Mouse (Mus musculus): ENCODE results near the gene Gm6205.
"Not testable (repeated sequence)": the region's sequence is repeated elsewhere in the genome, so short reads cannot be mapped to it uniquely, and the experiment has no call there.

The Gm6205 gene

DNA sequence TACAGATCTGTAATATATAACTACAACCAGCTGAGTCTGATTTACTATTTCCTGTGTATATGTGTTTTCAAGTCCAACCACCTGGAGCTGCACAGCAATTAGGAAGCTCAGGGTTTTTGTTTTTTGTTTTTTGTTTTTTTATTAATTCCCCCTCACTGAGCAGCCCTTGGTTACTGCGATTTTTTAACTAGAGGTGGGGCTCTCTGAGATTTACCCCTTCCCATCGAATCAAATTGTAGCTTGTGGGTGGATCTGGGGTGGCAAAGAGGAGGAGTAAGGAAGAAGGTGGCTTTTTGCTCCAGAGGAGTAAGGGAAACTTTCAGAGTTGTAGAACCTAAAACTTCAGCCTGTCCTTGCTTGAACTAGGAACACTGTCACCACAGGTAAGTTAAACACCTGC lies at the start of gene Gm6205:
TSS of gene Gm6205 (plus strand) at position 301 of the 400 bp plus-strand sequence.
- DNase-seq: not testable (repeated sequence)

DNA sequence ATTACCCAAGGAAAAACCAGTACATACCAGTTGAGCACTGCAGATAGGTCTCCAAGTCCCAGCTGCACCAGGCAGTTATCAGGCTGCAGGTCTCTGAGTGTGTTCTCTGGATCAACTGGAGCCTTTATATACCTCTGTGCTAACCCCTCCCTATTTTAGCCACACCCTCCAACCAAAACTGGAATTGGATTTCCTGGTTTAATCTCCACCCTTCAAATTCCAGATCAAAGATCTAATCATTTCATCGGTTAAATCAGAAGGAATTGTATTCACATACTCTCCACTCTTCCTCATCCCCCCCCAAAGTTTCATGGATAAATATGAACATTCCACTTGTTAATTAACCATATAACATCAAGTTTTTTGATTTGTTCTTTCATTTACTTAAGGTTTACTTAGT lies 31.9 kb upstream of the Gm6205 start, which contains the start of gene Gm3147:
TSS of gene Gm3147 (minus strand) at position 101 of the 400 bp plus-strand sequence.
- not testable (repeated sequence) for DNase-seq

DNA sequence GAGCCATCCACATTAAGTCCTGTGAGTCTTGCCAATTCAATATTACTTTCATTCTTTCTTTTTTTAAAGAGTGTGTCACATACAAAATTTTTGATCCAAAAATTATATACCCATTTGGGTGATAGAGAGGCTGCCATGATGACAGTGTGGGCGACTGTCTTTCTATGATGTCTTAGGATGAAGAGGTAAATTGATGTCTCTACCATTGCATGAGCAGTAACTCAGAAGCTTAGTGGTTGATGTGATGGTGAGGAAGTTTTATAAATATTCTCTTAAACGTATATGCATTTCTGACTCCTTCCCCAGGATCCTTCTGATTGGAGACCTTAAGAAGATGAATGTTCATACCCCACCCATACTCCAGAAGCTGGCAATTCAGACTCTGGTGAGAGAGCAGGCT lies 24.5 kb upstream of the Gm6205 start, which contains the start of gene Gm6509:
TSS of gene Gm6509 (plus strand) at position 301 of the 400 bp plus-strand sequence.
- DNase-seq: not testable (repeated sequence)

All from thymus, postnatal 36 days (tissue).